Mouse (Mus musculus): ENCODE measurements around the gene Hoxb1. TPM values are rescaled to one million over a fixed set of nuclear protein-coding genes. Genes with fewer than 3 reads are reported as not detected.

The Hoxb1 gene
- polyA plus RNA-seq, 1 experiment: not detected

DNA sequence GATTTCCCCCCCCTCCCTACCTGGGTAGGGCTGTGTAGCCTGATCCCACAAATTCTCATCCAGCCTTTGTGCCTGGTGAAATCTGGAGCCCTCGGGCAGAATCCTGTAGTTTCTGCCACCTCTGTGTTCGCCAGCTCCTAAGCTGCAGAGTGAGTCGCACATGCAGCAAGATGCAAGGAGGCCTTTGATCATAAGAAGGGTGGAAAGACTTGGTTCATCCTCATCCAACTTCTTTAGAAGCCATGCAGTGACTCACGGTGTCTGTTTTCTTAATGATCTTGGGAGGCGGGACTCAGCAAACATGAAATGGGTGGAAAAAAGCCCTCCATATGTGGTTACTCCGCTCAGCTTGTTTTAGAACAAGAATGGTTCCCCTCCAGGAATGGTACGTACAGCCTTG is 39.3 kb downstream of the Hoxb1 start:
- H3K79me2 ChIP-seq (ENCODE audit: control insufficient read depth, insufficient read depth): no peaks in the 10 kb centered on the region
- no peaks in the 10 kb centered on the region for H3K36me3 ChIP-seq (ENCODE audit: control insufficient read depth, insufficient read depth)
- H3ac ChIP-seq (ENCODE audit: control insufficient read depth, insufficient read length): no peak overlapping the region
- H3K4me2 ChIP-seq (ENCODE audit: low read depth): no peak overlapping the region
- no peaks in the 10 kb centered on the region for H3K27me3 ChIP-seq (ENCODE audit: control insufficient read depth, insufficient read depth, insufficient read length)
- TF ChIP-seq TCF3 (IDR thresholded peaks at IDR 0.05; ENCODE audit: insufficient read length, low read depth): no peak
- TF ChIP-seq REST (IDR thresholded peaks at IDR 0.05; ENCODE audit: insufficient read depth, insufficient read length): no peak
- no peak for TF ChIP-seq POLR2AphosphoS2 (IDR thresholded peaks at IDR 0.05; ENCODE audit: insufficient read length, low read depth)
- no peak for TF ChIP-seq MAX (IDR thresholded peaks at IDR 0.05; ENCODE audit: low read depth)
- TF ChIP-seq CEBPB (IDR thresholded peaks at IDR 0.05; ENCODE audit: insufficient read depth, poor library complexity, severe bottlenecking): no peak
- no peak for TF ChIP-seq SRF (IDR thresholded peaks at IDR 0.05; ENCODE audit: control insufficient read depth, insufficient read length, low read depth)
- TF ChIP-seq MYOG (IDR thresholded peaks at IDR 0.05; ENCODE audit: control insufficient read depth in 1 of 3, insufficient read depth in 1 of 3, insufficient read length in 2 of 3, low read depth in 2 of 3): no peak
- TF ChIP-seq MYOD1 (IDR thresholded peaks at IDR 0.05; ENCODE audit: control insufficient read depth in 1 of 3, insufficient read length in 2 of 3, low read depth in 2 of 3): no peak
- TF ChIP-seq POLR2A (IDR thresholded peaks at IDR 0.05; ENCODE audit: insufficient read length, low read depth): no peak
- no peak for TF ChIP-seq TCF12 (IDR thresholded peaks at IDR 0.05; ENCODE audit: insufficient read depth, poor library complexity, severe bottlenecking)
- TF ChIP-seq E2F4 (IDR thresholded peaks at IDR 0.05; ENCODE audit: insufficient read depth): no peak
- TF ChIP-seq USF1 (IDR thresholded peaks at IDR 0.05; ENCODE audit: low read depth): no peak
- H3K4me3 ChIP-seq: no peak overlapping the region

DNA sequence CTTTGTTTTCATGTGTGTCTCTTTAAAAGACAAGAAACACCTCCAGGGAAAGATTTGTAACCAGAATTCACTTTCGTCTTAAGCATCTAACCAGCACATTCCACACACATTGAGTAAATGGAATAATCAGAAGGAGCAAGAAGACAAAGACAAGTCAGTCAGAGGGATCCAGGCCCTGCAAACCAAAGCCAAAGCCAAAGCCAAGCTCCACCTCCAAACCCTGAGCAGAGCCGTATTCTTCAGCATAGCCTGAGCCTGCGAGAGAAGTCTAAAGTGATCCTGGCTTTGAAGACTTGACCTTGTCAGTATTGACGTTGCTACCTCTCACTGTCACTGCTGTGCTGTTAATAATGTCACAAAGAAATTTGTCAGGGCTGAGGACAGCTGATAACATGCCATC is 40.0 kb downstream of the Hoxb1 start:
- no peak for TF ChIP-seq REST (IDR thresholded peaks at IDR 0.05; ENCODE audit: insufficient read depth, insufficient read length)
- no peak for TF ChIP-seq MYOD1 (IDR thresholded peaks at IDR 0.05; ENCODE audit: control insufficient read depth in 1 of 3, insufficient read length in 2 of 3, low read depth in 2 of 3)
- no peak for TF ChIP-seq MAX (IDR thresholded peaks at IDR 0.05; ENCODE audit: low read depth)
- no peak for TF ChIP-seq SRF (IDR thresholded peaks at IDR 0.05; ENCODE audit: control insufficient read depth, insufficient read length, low read depth)
- H3K79me2 ChIP-seq (ENCODE audit: control insufficient read depth, insufficient read depth): no peaks in the 10 kb centered on the region
- no peak overlapping the region for H3K4me2 ChIP-seq (ENCODE audit: low read depth)
- H3K36me3 ChIP-seq (ENCODE audit: control insufficient read depth, insufficient read depth): no peaks in the 10 kb centered on the region
- no peaks in the 10 kb centered on the region for H3K27me3 ChIP-seq (ENCODE audit: control insufficient read depth, insufficient read depth, insufficient read length)
- no peak overlapping the region for H3K4me3 ChIP-seq
- no peak overlapping the region for H3ac ChIP-seq (ENCODE audit: control insufficient read depth, insufficient read length)

DNA sequence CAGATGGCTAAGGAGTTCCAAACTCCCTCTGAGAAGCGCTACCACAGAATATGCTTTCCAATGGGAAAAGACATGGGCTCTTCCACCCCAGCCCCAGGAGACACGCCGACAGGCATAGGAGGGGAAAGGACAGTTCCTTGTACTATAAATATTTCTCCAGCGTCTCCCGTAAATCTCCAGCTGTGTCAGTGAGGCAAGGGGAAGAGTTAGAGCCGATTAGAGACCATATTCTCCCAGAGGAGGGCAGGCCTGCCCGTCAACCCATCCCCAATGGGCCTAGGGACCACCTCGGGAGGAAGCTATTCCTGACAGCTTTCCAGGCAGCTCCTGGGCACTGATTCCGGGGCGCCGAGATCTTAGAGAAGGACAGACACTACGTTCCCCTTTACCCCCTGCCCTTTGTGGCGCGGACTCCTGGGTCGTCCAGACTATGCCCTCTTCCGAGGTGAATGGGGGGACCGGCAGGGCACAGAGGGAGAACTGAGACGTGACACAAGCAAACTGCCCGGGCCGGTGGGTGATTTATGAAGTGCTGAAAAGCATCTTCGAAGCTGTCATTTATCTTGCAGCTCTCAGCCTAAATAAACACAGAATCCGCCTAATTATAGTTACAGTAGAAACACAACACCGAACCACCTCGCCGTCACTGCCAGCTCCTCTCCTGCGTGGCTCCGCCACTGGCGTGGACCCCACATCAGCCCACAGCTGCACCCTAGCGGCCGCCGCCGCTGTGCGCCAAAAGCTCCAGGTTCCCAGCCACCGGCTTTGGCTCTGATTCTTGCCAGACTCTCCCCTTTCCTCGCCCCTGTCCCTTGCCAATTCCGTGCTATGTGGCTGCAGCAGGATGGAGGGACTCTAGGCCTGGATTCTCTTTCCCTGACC is 41.9 kb downstream of the Hoxb1 start:
- Histone ChIP-seq H3K4me3 (peak overlapping the region; percentile 2), H3K27me3 (ENCODE audit: control insufficient read depth, insufficient read depth, insufficient read length) (no peaks in the 10 kb centered on the region), H3K79me2 (ENCODE audit: control insufficient read depth, insufficient read depth) (no peaks in the 10 kb centered on the region), H3ac (ENCODE audit: control insufficient read depth, insufficient read length) (no peak overlapping the region), H3K36me3 (ENCODE audit: control insufficient read depth, insufficient read depth) (no peaks in the 10 kb centered on the region), H3K4me2 (ENCODE audit: low read depth) (peak overlapping the region; percentile 93)
- no peak for TF ChIP-seq POLR2A (IDR thresholded peaks at IDR 0.05; ENCODE audit: insufficient read length, low read depth)
- no peak for TF ChIP-seq TCF12 (IDR thresholded peaks at IDR 0.05; ENCODE audit: insufficient read depth, poor library complexity, severe bottlenecking)
- TF ChIP-seq TCF3 (IDR thresholded peaks at IDR 0.05; ENCODE audit: insufficient read length, low read depth): no peak
- TF ChIP-seq E2F4 (IDR thresholded peaks at IDR 0.05; ENCODE audit: insufficient read depth): no peak
- TF ChIP-seq USF1 (IDR thresholded peaks at IDR 0.05; ENCODE audit: low read depth): no peak
- no peak for TF ChIP-seq CEBPB (IDR thresholded peaks at IDR 0.05; ENCODE audit: insufficient read depth, poor library complexity, severe bottlenecking)
- peak in 1 of 3 experiments; percentile 61 for TF ChIP-seq MYOD1 (IDR thresholded peaks at IDR 0.05; ENCODE audit: control insufficient read depth in 1 of 3, insufficient read length in 2 of 3, low read depth in 2 of 3)
- TF ChIP-seq MYOG (IDR thresholded peaks at IDR 0.05; ENCODE audit: control insufficient read depth in 1 of 3, insufficient read depth in 1 of 3, insufficient read length in 2 of 3, low read depth in 2 of 3): peak in 1 of 3 experiments; percentile 64
- no peak for TF ChIP-seq POLR2AphosphoS2 (IDR thresholded peaks at IDR 0.05; ENCODE audit: insufficient read length, low read depth)
- TF ChIP-seq MAX (IDR thresholded peaks at IDR 0.05; ENCODE audit: low read depth): no peak

DNA sequence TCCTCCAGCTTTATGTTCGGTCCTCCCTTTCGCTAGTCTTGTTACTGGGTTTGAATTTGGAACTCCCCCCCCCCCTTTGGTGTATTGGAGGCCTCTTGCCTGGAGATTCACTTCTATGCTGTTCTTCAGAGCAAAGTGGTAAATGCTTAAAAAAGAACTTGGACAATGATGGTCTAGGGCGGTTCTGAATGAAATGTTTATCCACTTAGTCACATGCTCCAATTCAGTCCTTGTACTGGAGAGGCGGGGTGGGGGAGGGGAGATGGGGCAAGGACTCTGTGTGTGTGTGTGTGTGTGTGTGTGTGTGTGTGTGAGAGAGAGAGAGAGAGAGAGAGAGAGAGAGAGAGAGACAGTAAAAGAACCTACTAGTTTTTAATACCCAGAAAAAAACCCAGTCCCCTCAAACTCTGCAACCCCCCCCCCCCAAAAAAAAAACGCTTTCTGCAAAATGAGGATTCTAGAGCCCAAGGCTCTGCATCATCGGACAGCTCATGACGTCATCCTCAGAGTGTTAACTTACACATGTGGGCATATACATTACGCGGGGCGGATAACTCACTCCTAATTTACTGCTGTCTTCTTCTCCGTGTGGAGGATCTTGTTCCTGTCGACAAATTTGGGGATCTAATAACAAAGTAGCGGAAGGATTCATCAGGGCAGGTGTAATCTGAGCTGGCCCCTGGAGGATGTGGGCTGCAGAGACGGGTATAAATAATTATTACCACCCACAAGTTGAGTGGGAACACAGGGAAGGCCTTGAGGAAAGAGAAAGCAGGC is 42.9 kb downstream of the Hoxb1 start:
- Histone ChIP-seq H3ac (ENCODE audit: control insufficient read depth, insufficient read length) (no peak overlapping the region), H3K36me3 (ENCODE audit: control insufficient read depth, insufficient read depth) (no peaks in the 10 kb centered on the region), H3K4me3 (peak overlapping the region; percentile 2), H3K4me2 (ENCODE audit: low read depth) (peak overlapping the region; percentile 93), H3K27me3 (ENCODE audit: control insufficient read depth, insufficient read depth, insufficient read length) (no peaks in the 10 kb centered on the region), H3K79me2 (ENCODE audit: control insufficient read depth, insufficient read depth) (no peaks in the 10 kb centered on the region)
- peak; percentile 20 for TF ChIP-seq TCF12 (IDR thresholded peaks at IDR 0.05; ENCODE audit: insufficient read depth, poor library complexity, severe bottlenecking)
- no peak for TF ChIP-seq SRF (IDR thresholded peaks at IDR 0.05; ENCODE audit: control insufficient read depth, insufficient read length, low read depth)
- peak; percentile 61 for TF ChIP-seq USF1 (IDR thresholded peaks at IDR 0.05; ENCODE audit: low read depth)

DNA sequence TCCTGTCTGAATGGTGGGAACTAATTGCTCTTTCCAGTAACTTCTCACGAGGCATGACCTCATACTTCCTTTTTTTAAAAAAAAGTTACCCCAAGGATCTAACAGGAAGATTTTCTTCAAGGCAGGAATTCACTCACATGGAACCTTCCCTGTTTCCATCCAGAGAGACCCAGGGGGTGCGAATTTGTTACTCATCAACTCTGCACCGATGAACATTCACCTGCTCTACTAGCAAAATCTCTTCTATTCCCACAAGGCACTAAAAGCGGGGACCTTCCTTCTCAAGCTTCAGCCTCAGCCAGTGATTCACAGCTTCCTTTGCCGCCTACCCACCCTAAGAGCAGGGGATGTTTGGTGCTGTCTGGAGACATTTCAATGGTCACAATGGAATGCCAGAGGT is 45.5 kb downstream of the Hoxb1 start:
- Histone ChIP-seq H3K36me3 (ENCODE audit: control insufficient read depth, insufficient read depth) (no peaks in the 10 kb centered on the region), H3K4me2 (ENCODE audit: low read depth) (peak overlapping the region; percentile 12), H3K79me2 (ENCODE audit: control insufficient read depth, insufficient read depth) (no peaks in the 10 kb centered on the region), H3K27me3 (ENCODE audit: control insufficient read depth, insufficient read depth, insufficient read length) (no peaks in the 10 kb centered on the region), H3ac (ENCODE audit: control insufficient read depth, insufficient read length) (no peak overlapping the region), H3K4me3 (no peak overlapping the region)
- TF ChIP-seq SRF (IDR thresholded peaks at IDR 0.05; ENCODE audit: control insufficient read depth, insufficient read length, low read depth): no peak
- TF ChIP-seq MYOD1 (IDR thresholded peaks at IDR 0.05; ENCODE audit: control insufficient read depth in 1 of 3, insufficient read length in 2 of 3, low read depth in 2 of 3): no peak
- no peak for TF ChIP-seq MAX (IDR thresholded peaks at IDR 0.05; ENCODE audit: low read depth)
- no peak for TF ChIP-seq REST (IDR thresholded peaks at IDR 0.05; ENCODE audit: insufficient read depth, insufficient read length)
- no peak for TF ChIP-seq POLR2AphosphoS2 (IDR thresholded peaks at IDR 0.05; ENCODE audit: insufficient read length, low read depth)
- no peak for TF ChIP-seq E2F4 (IDR thresholded peaks at IDR 0.05; ENCODE audit: insufficient read depth)
- TF ChIP-seq TCF12 (IDR thresholded peaks at IDR 0.05; ENCODE audit: insufficient read depth, poor library complexity, severe bottlenecking): no peak
- TF ChIP-seq TCF3 (IDR thresholded peaks at IDR 0.05; ENCODE audit: insufficient read length, low read depth): no peak
- TF ChIP-seq MYOG (IDR thresholded peaks at IDR 0.05; ENCODE audit: control insufficient read depth in 1 of 3, insufficient read depth in 1 of 3, insufficient read length in 2 of 3, low read depth in 2 of 3): no peak
- TF ChIP-seq CEBPB (IDR thresholded peaks at IDR 0.05; ENCODE audit: insufficient read depth, poor library complexity, severe bottlenecking): no peak
- no peak for TF ChIP-seq POLR2A (IDR thresholded peaks at IDR 0.05; ENCODE audit: insufficient read length, low read depth)
- TF ChIP-seq USF1 (IDR thresholded peaks at IDR 0.05; ENCODE audit: low read depth): no peak

Measured in myocyte (in vitro differentiated cells).